Mouse (Mus musculus): ENCODE results near the gene Camk2d. TPM values are rescaled to one million over a fixed set of nuclear protein-coding genes. Genes with fewer than 3 reads are reported as not detected.

Camk2d gene
- total and polyA plus RNA-seq, 3 experiments, result 0.07 to 0.35 TPM; not detected in 1

DNA sequence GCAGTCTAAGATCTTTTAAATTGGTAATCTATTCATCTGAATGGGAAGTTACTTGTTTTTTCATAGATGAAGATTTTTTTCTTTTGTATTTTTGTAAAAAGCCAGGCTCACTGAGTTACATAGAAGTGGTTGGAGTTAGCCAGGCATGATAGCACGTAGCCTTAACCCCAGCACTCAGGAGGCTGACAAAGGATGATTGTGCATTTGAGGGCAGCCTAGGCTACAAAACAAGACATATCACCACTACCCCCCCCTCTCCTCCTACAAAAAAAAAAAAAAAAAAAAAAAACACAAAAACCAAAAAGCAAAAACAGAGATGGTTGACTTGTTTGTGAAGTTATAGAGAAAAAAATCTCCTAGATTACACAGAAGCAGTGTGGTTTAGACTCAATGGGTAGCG, 92.4 kb downstream of the Camk2d start:
- Histone ChIP-seq H3K9ac (ENCODE audit: control insufficient read depth, low read depth, low read length, poor library complexity, severe bottlenecking) (no peak overlapping the region), H3K4me1 (ENCODE audit: control insufficient read depth in 1 of 2, insufficient read depth in 2 of 2, low read length in 2 of 2) (no peaks in the 10 kb centered on the region)
- TF ChIP-seq RAD21 (IDR thresholded peaks at IDR 0.05; ENCODE audit: low read depth, low read length) (no peak), ZNF384 (IDR thresholded peaks at IDR 0.05; ENCODE audit: low read depth, low read length) (no peak), MYB (IDR thresholded peaks at IDR 0.05; ENCODE audit: low read depth, low read length) (no peak), GATA1 (IDR thresholded peaks at IDR 0.05; ENCODE audit: low read depth, low read length) (no peak), USF1 (IDR thresholded peaks at IDR 0.05; ENCODE audit: low read depth, low read length) (no peak), MXI1 (IDR thresholded peaks at IDR 0.05; ENCODE audit: low read depth, low read length) (no peak), ZMIZ1 (IDR thresholded peaks at IDR 0.05; ENCODE audit: low read depth, low read length) (no peak), GABPA (IDR thresholded peaks at IDR 0.05; ENCODE audit: low read depth, low read length) (no peak), ETS1 (IDR thresholded peaks at IDR 0.05; ENCODE audit: low read depth, low read length) (no peak), CHD2 (IDR thresholded peaks at IDR 0.05; ENCODE audit: low read length) (no peak), TCF12 (IDR thresholded peaks at IDR 0.05; ENCODE audit: low read depth, low read length) (no peak)

GRCm38 (mm10) chr3:126690627-126691505, 94.8 kb downstream of the Camk2d start:
- no peak overlapping the region for H3K9ac ChIP-seq (ENCODE audit: control insufficient read depth, low read depth, low read length, poor library complexity, severe bottlenecking)
- no peak for TF ChIP-seq CTCF (IDR thresholded peaks at IDR 0.05 in 2 of 3, conservative IDR thresholded peaks at IDR 0.05 in 1 of 3; ENCODE audit: control insufficient read depth in 1 of 3, insufficient read depth in 1 of 3, low read depth in 2 of 3, low read length in 3 of 3, poor library complexity in 1 of 3, severe bottlenecking in 1 of 3)
- peak; percentile 43; the same call in 1 of the 2 replicates for TF ChIP-seq GATA1 (IDR thresholded peaks at IDR 0.05; ENCODE audit: low read depth, low read length)
- no peaks in the 10 kb centered on the region; a peak in 1 of 4 replicates for H3K36me3 ChIP-seq (ENCODE audit: control insufficient read depth in 1 of 2, insufficient read depth in 2 of 2, low read length in 2 of 2)
- H3K79me2 ChIP-seq (ENCODE audit: control insufficient read depth, insufficient read depth, low read length, poor library complexity), result no peaks in the 10 kb centered on the region
- no peaks in the 10 kb centered on the region for H3K4me1 ChIP-seq (ENCODE audit: control insufficient read depth in 1 of 2, insufficient read depth in 2 of 2, low read length in 2 of 2)
- no peak for DNase-seq (ENCODE audit: low read depth, low spot score)
- no peak overlapping the region for H3K27ac ChIP-seq (ENCODE audit: control insufficient read depth, low read depth, low read length)
- H3K9me3 ChIP-seq (replicated peaks; ENCODE audit: insufficient read depth, low read length), result no peaks in the 10 kb centered on the region
- H3K27me3 ChIP-seq (ENCODE audit: control insufficient read depth in 1 of 2, insufficient read depth in 2 of 2, low read length in 2 of 2), result no peaks in the 10 kb centered on the region
- H3K4me3 ChIP-seq (ENCODE audit: control insufficient read depth in 1 of 2, insufficient read depth in 1 of 2, low read depth in 2 of 2, low read length in 2 of 2), result no peak overlapping the region

More for the DNA sequence above, 92.4 kb downstream of the Camk2d start:
- Histone ChIP-seq H3K4me3 (ENCODE audit: control insufficient read depth in 1 of 2, insufficient read depth in 1 of 2, low read depth in 2 of 2, low read length in 2 of 2) (no peak overlapping the region), H3K9me3 (replicated peaks; ENCODE audit: insufficient read depth, low read length) (no peaks in the 10 kb centered on the region), H3K36me3 (ENCODE audit: control insufficient read depth in 1 of 2, insufficient read depth in 2 of 2, low read length in 2 of 2) (no peaks in the 10 kb centered on the region), H3K27me3 (ENCODE audit: control insufficient read depth in 1 of 2, insufficient read depth in 2 of 2, low read length in 2 of 2) (no peaks in the 10 kb centered on the region), H3K79me2 (ENCODE audit: control insufficient read depth, insufficient read depth, low read length, poor library complexity) (no peaks in the 10 kb centered on the region), H3K27ac (ENCODE audit: control insufficient read depth, low read depth, low read length) (no peak overlapping the region)
- no peak for DNase-seq (ENCODE audit: low read depth, low spot score)

- TF ChIP-seq MYC (IDR thresholded peaks at IDR 0.05; ENCODE audit: low read depth, low read length) (no peak), TCF12 (IDR thresholded peaks at IDR 0.05; ENCODE audit: low read depth, low read length) (no peak), MXI1 (IDR thresholded peaks at IDR 0.05; ENCODE audit: low read depth, low read length) (no peak), USF2 (IDR thresholded peaks at IDR 0.05; ENCODE audit: borderline replicate concordance in 1 of 2, insufficient read depth in 1 of 2, low read depth in 1 of 2, low read length in 2 of 2) (no peak), MYB (IDR thresholded peaks at IDR 0.05; ENCODE audit: low read depth, low read length) (no peak), ELF1 (IDR thresholded peaks at IDR 0.05; ENCODE audit: low read depth, low read length) (no peak), MEF2A (IDR thresholded peaks at IDR 0.05; ENCODE audit: extremely low read depth, insufficient replicate concordance, low read depth, low read length, poor library complexity, severe bottlenecking) (no peak), SIN3A (IDR thresholded peaks at IDR 0.05; ENCODE audit: low read length) (no peak), MAZ (IDR thresholded peaks at IDR 0.05; ENCODE audit: low read depth, low read length) (no peak), POLR2A (IDR thresholded peaks at IDR 0.05; ENCODE audit: control insufficient read depth in 1 of 2, insufficient read depth in 1 of 2, low read depth in 1 of 2, low read length in 2 of 2, poor library complexity in 1 of 2) (no peak), NRF1 (IDR thresholded peaks at IDR 0.05; ENCODE audit: insufficient read depth, low read depth, low read length, poor library complexity, severe bottlenecking) (no peak), GABPA (IDR thresholded peaks at IDR 0.05; ENCODE audit: low read depth, low read length) (no peak), E2F4 (IDR thresholded peaks at IDR 0.05; ENCODE audit: borderline replicate concordance, low read depth, low read length) (no peak), UBTF (IDR thresholded peaks at IDR 0.05; ENCODE audit: borderline replicate concordance, insufficient read depth, low read depth, low read length) (no peak), CTCF (IDR thresholded peaks at IDR 0.05 in 2 of 3, conservative IDR thresholded peaks at IDR 0.05 in 1 of 3; ENCODE audit: control insufficient read depth in 1 of 3, insufficient read depth in 1 of 3, low read depth in 2 of 3, low read length in 3 of 3, poor library complexity in 1 of 3, severe bottlenecking in 1 of 3) (no peak)
- Histone ChIP-seq H3K79me2 (ENCODE audit: control insufficient read depth, insufficient read depth, low read length, poor library complexity) (no peaks in the 10 kb centered on the region), H3K27ac (ENCODE audit: control insufficient read depth, low read depth, low read length) (no peak overlapping the region), H3K4me3 (ENCODE audit: control insufficient read depth in 1 of 2, insufficient read depth in 1 of 2, low read depth in 2 of 2, low read length in 2 of 2) (no peak overlapping the region), H3K9me3 (replicated peaks; ENCODE audit: insufficient read depth, low read length) (no peaks in the 10 kb centered on the region), H3K9ac (ENCODE audit: control insufficient read depth, low read depth, low read length, poor library complexity, severe bottlenecking) (no peak overlapping the region), H3K27me3 (ENCODE audit: control insufficient read depth in 1 of 2, insufficient read depth in 2 of 2, low read length in 2 of 2) (no peaks in the 10 kb centered on the region), H3K36me3 (ENCODE audit: control insufficient read depth in 1 of 2, insufficient read depth in 2 of 2, low read length in 2 of 2) (no peaks in the 10 kb centered on the region; a peak in 1 of 4 replicates), H3K4me1 (ENCODE audit: control insufficient read depth in 1 of 2, insufficient read depth in 2 of 2, low read length in 2 of 2) (no peaks in the 10 kb centered on the region)
- DNase-seq (ENCODE audit: low read depth, low spot score), result no peak
Observed at GRCm38 (mm10) chr3:126691565-126691964, 95.5 kb downstream of the Camk2d start.

Measured in MEL (cell line).